Mouse (Mus musculus): ENCODE data around the gene Sarm1.
A peak's percentile ranks its signal among the peaks of the same experiment; 100 is the strongest.

Sarm1 gene

GRCm38 (mm10) chr11:78463286-78464036 lies 34.1 kb downstream of the Sarm1 start:
- no peak for DNase-seq (ENCODE audit: low spot score in 2 of 2)

DNA sequence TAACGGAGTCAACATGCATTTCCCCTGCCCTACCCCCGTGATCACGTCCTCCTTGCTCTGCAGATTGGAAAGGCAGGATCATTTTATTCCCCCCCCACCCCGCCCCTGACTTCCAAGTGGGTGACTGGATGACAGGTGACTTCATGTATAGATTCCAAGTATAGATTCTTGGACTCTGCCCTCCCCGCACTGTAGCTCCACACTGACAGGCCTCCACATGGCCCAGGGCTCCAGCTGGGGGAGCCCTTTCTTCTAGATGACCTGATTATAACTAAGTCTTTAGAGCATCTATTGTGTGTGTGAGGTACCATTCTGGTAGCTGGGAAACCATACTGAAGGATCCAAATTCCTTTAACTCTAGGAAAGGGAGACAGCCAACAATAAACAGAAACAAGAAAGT lies 34.9 kb downstream of the Sarm1 start:
- no peak for DNase-seq (ENCODE audit: low spot score in 2 of 2)

DNA sequence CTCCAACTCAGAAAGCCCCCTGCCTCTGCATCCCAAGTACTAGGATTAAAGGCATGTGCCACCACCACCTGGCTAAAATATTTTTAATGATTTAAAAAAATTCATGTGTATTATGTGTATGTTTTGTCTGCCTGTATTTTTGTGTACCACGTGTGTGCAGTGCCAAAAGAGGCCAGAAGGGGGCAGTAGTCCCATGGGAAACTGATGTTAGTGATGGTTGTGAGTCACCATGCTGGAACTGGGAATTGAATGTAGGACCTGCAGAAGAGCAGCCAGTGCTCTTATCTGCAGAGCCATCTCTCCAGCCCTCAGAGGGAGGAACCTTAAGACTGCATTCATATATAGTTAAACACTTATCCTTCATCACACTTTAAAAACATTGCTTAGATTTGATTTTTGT lies 35.7 kb downstream of the Sarm1 start:
- no peak for DNase-seq (ENCODE audit: low spot score in 2 of 2)

DNA sequence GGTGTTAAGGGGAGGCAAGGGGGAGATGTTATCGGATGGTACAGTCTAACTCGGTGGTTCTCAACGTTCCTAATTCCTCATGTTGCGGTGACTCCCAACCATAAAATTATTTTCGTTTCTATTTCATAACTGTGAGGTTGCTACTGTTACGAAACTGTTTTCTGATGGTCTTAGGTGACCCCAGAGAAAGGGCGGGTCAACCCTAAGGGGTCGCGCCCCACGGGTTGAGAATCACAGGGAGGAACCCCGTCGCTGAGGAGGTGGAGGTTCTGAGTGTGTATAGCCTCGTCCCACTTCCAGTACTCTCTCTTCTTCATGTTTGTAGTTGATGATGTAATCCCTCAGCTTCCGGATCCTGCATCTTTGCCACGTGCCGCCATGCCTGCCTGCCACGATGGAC lies 38.8 kb downstream of the Sarm1 start:
- DNase-seq (ENCODE audit: low spot score in 2 of 2), result no peak

GRCm38 (mm10) chr11:78455308-78455707 lies 42.2 kb downstream of the Sarm1 start:
- no peak for DNase-seq (ENCODE audit: low spot score in 2 of 2)

GRCm38 (mm10) chr11:78454276-78454675 lies 43.3 kb downstream of the Sarm1 start:
- DNase-seq (ENCODE audit: low spot score in 2 of 2), result no peak

DNA sequence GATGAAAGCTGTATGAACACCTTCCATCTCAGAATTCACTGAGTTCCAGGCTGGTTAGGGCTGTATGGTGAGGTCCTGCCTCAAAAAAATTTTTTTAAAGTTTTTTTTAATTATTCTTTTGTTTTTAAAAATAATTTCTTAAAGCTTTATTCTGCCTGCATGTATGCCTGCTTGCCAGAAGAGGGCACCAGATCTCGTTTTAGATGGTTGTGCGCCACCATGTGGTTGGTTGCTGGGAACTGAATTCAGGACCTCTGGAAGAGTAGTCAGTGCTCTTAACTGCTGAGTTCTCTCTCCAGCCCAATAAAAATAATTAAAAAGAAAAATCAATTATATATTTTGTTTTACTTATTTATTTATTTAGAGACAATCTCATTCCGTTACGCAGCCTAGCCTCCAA lies 43.9 kb downstream of the Sarm1 start:
- DNase-seq (ENCODE audit: low spot score in 2 of 2), result peak; percentile 69 to 86

- DNase-seq (ENCODE audit: low spot score in 2 of 2), result no peak
These were observed 47.2 kb downstream of the Sarm1 start for GRCm38 (mm10) chr11:78450337-78450736.

- DNase-seq (ENCODE audit: low spot score in 2 of 2), result no peak
These were observed 49.3 kb downstream of the Sarm1 start for GRCm38 (mm10) chr11:78448242-78448641.

GRCm38 (mm10) chr11:78447168-78447567 lies 50.4 kb downstream of the Sarm1 start:
- DNase-seq (ENCODE audit: low spot score in 2 of 2), result no peak

DNA sequence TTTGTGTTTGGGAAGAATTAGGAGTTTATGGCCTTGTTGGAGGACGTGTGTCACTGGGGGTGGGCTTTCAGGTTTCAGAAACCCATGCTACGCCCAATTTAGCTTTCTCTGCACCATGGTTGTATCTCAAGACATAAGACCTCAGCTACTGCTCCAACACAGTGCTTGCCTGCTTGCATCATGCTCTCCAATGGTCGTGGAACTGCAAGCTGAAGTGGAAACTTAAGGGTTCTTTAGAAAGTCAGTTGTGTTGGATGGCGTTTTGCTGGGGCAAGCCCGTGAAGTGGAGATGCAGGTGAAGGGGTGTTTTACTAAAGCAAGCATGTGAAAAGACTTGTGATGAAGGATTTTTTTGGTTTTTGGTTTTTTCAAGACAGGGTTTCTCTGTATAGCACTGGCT lies 54.4 kb downstream of the Sarm1 start:
- no peak for DNase-seq (ENCODE audit: low spot score in 2 of 2)

- no peak for DNase-seq (ENCODE audit: low spot score in 2 of 2)
These were observed 59.1 kb downstream of the Sarm1 start for GRCm38 (mm10) chr11:78438399-78438930.

DNA sequence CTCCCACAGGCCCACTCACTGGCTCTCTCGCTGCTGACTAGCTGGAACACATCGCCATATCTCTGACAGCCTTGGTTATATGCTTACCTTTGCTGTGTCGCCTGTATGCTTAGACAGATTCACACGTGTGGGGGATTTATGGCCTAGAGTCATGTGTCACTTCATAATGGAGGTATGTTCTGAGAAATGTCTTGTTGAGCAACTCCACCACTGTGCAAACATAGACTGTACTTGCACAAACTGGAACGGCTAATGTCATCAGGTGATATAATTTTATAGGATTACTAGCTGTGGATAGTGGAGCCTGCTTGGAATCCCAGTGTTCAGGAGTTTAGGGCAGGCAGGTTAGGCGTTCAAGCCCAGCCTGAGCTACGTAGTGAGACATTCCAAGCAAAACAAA lies 60.4 kb downstream of the Sarm1 start:
- no peak for DNase-seq (ENCODE audit: low spot score in 2 of 2)

- DNase-seq (ENCODE audit: low spot score in 2 of 2), result peak; percentile 43 to 84
These were observed 61.7 kb downstream of the Sarm1 start for GRCm38 (mm10) chr11:78435776-78436349.

- DNase-seq (ENCODE audit: low spot score in 2 of 2), result no peak
These were observed 63.5 kb downstream of the Sarm1 start for GRCm38 (mm10) chr11:78434052-78434451.

DNA sequence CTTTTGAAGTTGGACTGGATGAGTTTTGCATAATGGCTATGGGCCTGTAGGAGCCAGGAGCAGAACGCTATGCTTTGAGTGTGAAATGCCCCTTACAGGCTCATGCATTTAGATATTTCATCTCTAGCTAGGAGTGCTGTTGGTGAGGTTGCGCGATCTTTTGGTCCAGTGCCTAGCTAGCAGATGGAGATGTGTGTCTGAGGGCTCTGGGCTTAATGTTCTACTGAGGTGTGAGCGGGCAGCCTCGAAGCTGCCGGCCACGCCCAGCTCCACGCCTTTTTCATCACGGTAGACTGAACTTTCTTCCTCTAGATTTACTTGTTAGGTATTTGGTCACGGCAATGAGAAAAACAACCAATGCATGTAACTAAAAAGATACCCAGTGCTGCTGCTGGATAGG lies 66.4 kb downstream of the Sarm1 start:
- DNase-seq (ENCODE audit: low spot score in 2 of 2), result no peak

- DNase-seq (ENCODE audit: low spot score in 2 of 2), result no peak
These were observed 67.2 kb downstream of the Sarm1 start for GRCm38 (mm10) chr11:78430195-78430878.

- DNase-seq (ENCODE audit: low spot score in 2 of 2), result no peak
These were observed 69.2 kb downstream of the Sarm1 start for GRCm38 (mm10) chr11:78428309-78428708.

DNA sequence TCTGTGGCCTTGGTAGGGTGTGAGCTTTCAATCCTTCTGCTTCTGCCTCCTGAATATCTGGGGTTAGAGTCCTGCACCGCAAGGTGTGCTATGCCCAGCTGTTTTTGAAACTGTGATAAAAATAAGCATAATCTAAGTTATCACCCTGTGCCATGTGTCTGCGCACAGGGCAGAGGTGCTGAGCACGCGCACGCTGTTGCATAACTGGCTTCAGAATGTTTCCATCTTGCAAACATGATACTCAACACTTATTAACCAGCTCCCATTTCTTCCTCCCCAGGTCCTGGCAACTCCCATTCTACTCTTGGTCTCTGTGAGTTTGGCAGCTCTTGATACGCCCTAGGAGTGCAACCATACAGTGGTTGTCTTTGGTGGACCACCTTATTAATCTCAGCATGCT lies 69.9 kb downstream of the Sarm1 start:
- DNase-seq (ENCODE audit: low spot score in 2 of 2), result no peak

GRCm38 (mm10) chr11:78425572-78425971 lies 72.0 kb downstream of the Sarm1 start:
- no peak for DNase-seq (ENCODE audit: low spot score in 2 of 2)

DNA sequence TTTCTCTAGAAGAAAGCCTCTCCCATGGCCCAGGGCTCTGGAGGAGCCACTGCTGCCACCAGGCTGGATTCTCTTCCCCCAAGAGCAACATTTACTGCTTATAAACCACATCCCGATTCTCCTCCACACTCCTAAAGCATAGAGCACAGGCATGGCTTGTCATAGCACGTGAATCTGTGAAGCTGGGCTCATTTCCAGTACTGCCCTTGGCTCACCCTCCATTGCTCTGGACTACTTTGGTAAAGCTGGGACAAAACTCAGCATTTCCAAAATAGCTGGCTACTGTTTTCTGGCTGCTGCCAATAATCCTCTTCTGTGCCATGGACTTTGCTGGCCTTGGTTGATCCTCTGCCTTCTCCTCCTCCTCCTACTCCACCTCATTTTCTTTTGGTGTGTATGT lies 73.2 kb downstream of the Sarm1 start:
- no peak for DNase-seq (ENCODE audit: low spot score in 2 of 2)

All from spleen, postnatal 4 days (tissue).